Mouse (Mus musculus) olfactory bulb, adult 2 months (tissue): ENCODE measurements around the gene Rap1a. TPM values are rescaled to one million over a fixed set of nuclear protein-coding genes. Genes with fewer than 3 reads are reported as not detected.

ENCODE experiments used
- H3K27ac ChIP-seq: fragments of 200-500 bp; 2 replicates; pipeline ENCODE4 v1.5.1; 2012; ENCODE audit warnings: low read depth, low read length; ENCODE audit not compliant: insufficient read depth
- H3K4me1 ChIP-seq: fragments of 200-500 bp; 2 replicates; pipeline ENCODE4 v1.6.1; 2012; ENCODE audit warnings: low read length; ENCODE audit not compliant: control insufficient read depth, insufficient read depth
- H3K4me3 ChIP-seq: fragments of 200-500 bp; 2 replicates; pipeline ENCODE4 v1.5.1; 2012; ENCODE audit warnings: mild to moderate bottlenecking, low read depth, low read length, moderate library complexity; ENCODE audit not compliant: insufficient read depth
- CTCF ChIP-seq: fragments of 200-500 bp; IDR thresholded peaks from 2 replicates; pipeline ENCODE4 v1.5.1; 2012; ENCODE audit warnings: low read depth, mild to moderate bottlenecking, low read length, moderate library complexity; ENCODE audit not compliant: insufficient read depth
- POLR2A ChIP-seq: fragments of 200-500 bp; IDR thresholded peaks from 2 replicates; pipeline ENCODE4 v1.6.1; 2012; ENCODE audit warnings: mild to moderate bottlenecking, low read depth, low read length, moderate library complexity; ENCODE audit not compliant: insufficient read depth
- WGBS: fragments of 180-500 bp; shearing (Covaris S2); methylation state at CpG from one replicate; pipeline ENCODE4 v1.1.7; 2018; 5-methylcytosine and 5-hydroxymethylcytosine counted together
- polyA plus RNA-seq: library from polyadenylated mRNA; stranded (reverse); fragments of >200 nt; gene quantifications from 2 replicates; pipeline ENCODE4 v1.2.4, GENCODE M21; 2012; ENCODE audit warnings: low replicate concordance; ENCODE audit not compliant: missing spikeins, insufficient read depth, insufficient read length

Rap1a gene
- polyA plus RNA-seq, 1 experiment, result not detected

GRCm38 (mm10) chr3:105797427-105797826 is 3.7 kb downstream of the Rap1a start:
- Histone ChIP-seq H3K27ac (no peak overlapping the region), H3K4me3 (no peak overlapping the region), H3K4me1 (peaks cover 4% of the 10 kb centered on the region)
- WGBS, result 51% methylated on average over 2 of the region's 2 CpGs
- TF ChIP-seq CTCF (no peak), POLR2A (no peak)

DNA sequence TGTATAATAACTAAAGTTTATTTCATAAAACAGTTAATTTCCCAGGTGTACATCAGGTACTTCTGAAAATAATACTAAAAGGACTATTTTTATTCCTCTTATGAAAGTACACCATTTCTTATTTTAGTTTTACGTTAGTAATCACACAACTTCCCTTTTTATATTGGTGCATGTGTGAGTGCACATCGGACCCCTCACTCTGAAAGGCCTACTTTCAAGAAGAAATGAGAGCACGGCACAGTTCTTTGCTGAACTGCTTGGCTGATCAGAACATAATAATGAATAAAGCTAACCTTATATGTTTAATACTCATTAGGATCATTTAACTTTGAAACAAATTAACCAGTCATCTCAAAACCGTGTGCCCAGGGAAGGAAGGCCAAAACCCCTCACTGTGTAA is 4.4 kb downstream of the Rap1a start:
- WGBS, result 53% methylated on average over 4 of the region's 4 CpGs
- peaks cover 4% of the 10 kb centered on the region for H3K4me1 ChIP-seq
- H3K27ac ChIP-seq, result no peak overlapping the region

GRCm38 (mm10) chr3:105794309-105794708 is 6.8 kb downstream of the Rap1a start:
- TF ChIP-seq POLR2A, result no peak
- no peak for TF ChIP-seq CTCF
- Histone ChIP-seq H3K4me1 (peaks cover 4% of the 10 kb centered on the region), H3K27ac (no peak overlapping the region), H3K4me3 (no peak overlapping the region)
- WGBS, result 85% methylated on average over 1 of the region's 1 CpGs

More for the DNA sequence above, 4.4 kb downstream of the Rap1a start:
- TF ChIP-seq CTCF (no peak), POLR2A (no peak)
- H3K4me3 ChIP-seq, result no peak overlapping the region

DNA sequence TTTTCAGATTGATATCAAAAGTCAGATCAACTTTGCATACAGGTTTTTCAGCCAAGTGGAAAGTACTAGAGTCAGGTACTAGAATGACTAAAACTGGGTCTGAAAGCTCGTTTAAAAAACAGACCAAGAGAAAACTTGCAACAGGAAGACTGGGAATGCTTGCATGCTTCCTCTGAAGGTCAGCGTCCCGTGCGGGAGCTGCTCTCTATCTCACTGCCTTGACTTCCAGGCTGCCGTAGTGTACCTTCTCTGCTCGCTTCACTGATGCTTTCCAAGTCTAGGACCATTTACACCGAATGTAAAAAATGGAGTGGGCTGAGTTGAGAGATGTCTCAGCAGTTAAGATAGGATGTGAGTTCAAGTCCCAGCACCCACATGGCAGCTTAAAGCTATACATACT is 8.8 kb downstream of the Rap1a start:
- TF ChIP-seq POLR2A (no peak), CTCF (no peak)
- Histone ChIP-seq H3K4me3 (no peak overlapping the region), H3K4me1 (0 out of 2 replicates have a peak, but pooled peaks cover 2% of the 10 kb centered on the region), H3K27ac (no peak overlapping the region)
- 86% methylated on average over 7 of the region's 7 CpGs for WGBS

- TF ChIP-seq CTCF (no peak), POLR2A (no peak)
- 92% methylated on average over 2 of the region's 2 CpGs for WGBS
- H3K27ac ChIP-seq, result no peak overlapping the region
- H3K4me1 ChIP-seq, result 0 out of 2 replicates have a peak, but pooled peaks cover 1% of the 10 kb centered on the region
- no peak overlapping the region for H3K4me3 ChIP-seq
Measured at GRCm38 (mm10) chr3:105791129-105791528, 10.0 kb downstream of the Rap1a start.

DNA sequence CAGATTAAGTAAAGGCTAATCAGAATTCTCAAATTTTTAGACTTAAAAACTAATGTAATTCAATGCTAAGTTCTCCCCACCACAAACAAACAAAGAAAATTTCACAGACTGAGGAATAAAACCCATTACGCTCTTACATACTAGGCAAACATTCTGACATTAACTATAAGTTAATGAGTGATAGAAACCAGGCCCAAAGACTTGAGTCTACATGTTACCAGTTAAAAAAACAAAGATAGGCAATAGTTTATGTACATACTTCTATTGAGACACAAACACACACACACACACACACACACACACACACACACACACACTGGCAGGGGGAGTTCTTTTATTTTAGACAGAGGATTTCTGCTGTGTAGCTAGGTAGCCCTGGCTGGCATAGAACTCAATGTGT is 10.8 kb downstream of the Rap1a start:
- TF ChIP-seq CTCF (no peak), POLR2A (no peak)
- Histone ChIP-seq H3K4me3 (no peak overlapping the region), H3K4me1 (no peaks in the 10 kb centered on the region), H3K27ac (no peak overlapping the region)
- 92% methylated on average over 1 of the region's 1 CpGs for WGBS

GRCm38 (mm10) chr3:105789776-105790175 is 11.4 kb downstream of the Rap1a start:
- TF ChIP-seq POLR2A (no peak), CTCF (no peak)
- WGBS, result 72% methylated on average over 1 of the region's 1 CpGs
- no peak overlapping the region for H3K27ac ChIP-seq

DNA sequence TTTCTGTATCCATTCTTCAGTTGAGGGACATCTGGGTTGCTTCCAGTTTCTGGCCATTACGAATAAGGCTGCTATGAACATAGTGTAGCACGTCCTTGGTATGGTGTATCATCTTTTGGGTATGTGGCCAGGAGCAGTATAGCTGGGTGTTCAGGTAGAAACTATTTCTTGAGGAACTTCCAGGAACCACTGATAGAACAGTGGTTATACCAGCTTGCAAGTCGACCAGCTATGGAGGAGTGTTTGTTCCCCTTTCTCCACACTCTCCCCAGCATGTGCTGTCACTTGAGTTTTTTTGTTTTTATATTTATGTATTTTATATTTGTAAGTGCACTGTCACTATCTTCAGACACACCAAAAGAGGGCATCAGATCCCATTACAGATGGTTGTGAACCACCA is 13.8 kb downstream of the Rap1a start:
- 87% methylated on average over 3 of the region's 3 CpGs for WGBS
- H3K4me1 ChIP-seq, result no peaks in the 10 kb centered on the region
- H3K27ac ChIP-seq, result no peak overlapping the region
- no peak for TF ChIP-seq CTCF
- H3K4me3 ChIP-seq, result no peak overlapping the region

More at GRCm38 (mm10) chr3:105789776-105790175, 11.4 kb downstream of the Rap1a start:
- no peak overlapping the region for H3K4me3 ChIP-seq
- no peaks in the 10 kb centered on the region for H3K4me1 ChIP-seq

DNA sequence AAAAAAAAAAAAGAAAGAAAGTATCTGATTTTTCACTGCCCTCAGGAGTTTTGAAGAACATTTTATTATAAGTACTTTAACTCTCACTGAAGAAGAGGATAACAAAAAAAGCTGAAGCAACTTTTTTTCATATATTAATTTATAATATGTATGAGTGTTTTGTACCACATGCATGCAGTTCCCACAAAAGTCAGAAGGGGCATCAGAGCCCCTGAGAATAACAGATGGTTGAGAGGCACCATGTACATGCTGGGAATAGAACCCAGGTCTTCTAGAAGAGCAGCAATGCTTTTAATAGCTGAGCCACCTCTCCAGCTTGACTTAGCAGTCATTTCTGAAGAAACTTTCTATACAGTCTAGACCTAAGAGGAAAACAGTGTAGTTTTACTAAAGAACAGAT is 15.3 kb downstream of the Rap1a start:
- TF ChIP-seq CTCF (no peak), POLR2A (no peak)
- Histone ChIP-seq H3K4me3 (no peak overlapping the region), H3K27ac (no peak overlapping the region), H3K4me1 (no peaks in the 10 kb centered on the region)

- Histone ChIP-seq H3K27ac (no peak overlapping the region), H3K4me3 (no peak overlapping the region), H3K4me1 (no peaks in the 10 kb centered on the region)
- WGBS, result 49% methylated on average over 1 of the region's 1 CpGs
- TF ChIP-seq CTCF, result no peak
- TF ChIP-seq POLR2A, result no peak
Measured at GRCm38 (mm10) chr3:105783809-105784208, 17.3 kb downstream of the Rap1a start.
